Mouse (Mus musculus) stomach, embryonic 14.5 days (tissue): ENCODE results near the gene Tnrc6c. TPM values are rescaled to one million over a fixed set of nuclear protein-coding genes. Genes with fewer than 3 reads are reported as not detected.
A peak's percentile ranks its signal among the peaks of the same experiment; 100 is the strongest.

Experiments
- ATAC-seq: fragments of 200-750 bp; cut with Nextera tagmentation; 2 replicates; pipeline ENCODE4 v1.8.0; 2017; ENCODE audit warnings: low read depth, moderate TSS enrichment; ENCODE audit not compliant: insufficient number of reproducible peaks, insufficient read depth, low FRiP score
- H3K27ac ChIP-seq: fragments of 300-500 bp; sonication (generic); 2 replicates; pipeline ENCODE4 v1.5.1; 2014; ENCODE audit warnings: mild to moderate bottlenecking, low read length, moderate library complexity, mixed read lengths
- H3K27me3 ChIP-seq: fragments of 300-500 bp; sonication (generic); 2 replicates; pipeline ENCODE4 v1.6.1; 2014; ENCODE audit warnings: low read length, control low read depth, mixed read lengths; ENCODE audit not compliant: control insufficient read depth, insufficient read depth
- H3K36me3 ChIP-seq: fragments of 300-500 bp; sonication (generic); 2 replicates; pipeline ENCODE4 v1.6.1; 2014; ENCODE audit warnings: mild to moderate bottlenecking, control low read depth, low read length, moderate library complexity, mixed read lengths; ENCODE audit not compliant: control insufficient read depth, insufficient read depth
- H3K4me1 ChIP-seq: fragments of 300-500 bp; sonication (generic); 2 replicates; pipeline ENCODE4 v1.6.1; 2014; ENCODE audit warnings: low read length, control low read depth, mixed read lengths; ENCODE audit not compliant: control insufficient read depth, insufficient read depth
- H3K4me2 ChIP-seq: fragments of 300-500 bp; sonication (generic); replicated peaks from 2 replicates; pipeline ENCODE4 v1.6.1; 2014; ENCODE audit warnings: low read depth, low read length, control low read depth
- H3K4me3 ChIP-seq: fragments of 300-500 bp; sonication (generic); 2 replicates; pipeline ENCODE4 v1.5.1; 2014; ENCODE audit warnings: low read depth, low read length, control low read depth
- H3K9ac ChIP-seq: fragments of 300-500 bp; sonication (generic); replicated peaks from 2 replicates; pipeline ENCODE4 v1.6.1; 2014; ENCODE audit warnings: low read depth, mild to moderate bottlenecking, control low read depth, low read length, moderate library complexity, mixed read lengths
- H3K9me3 ChIP-seq: fragments of 300-500 bp; sonication (generic); 2 replicates; pipeline ENCODE4 v1.6.1; 2016; ENCODE audit warnings: low read depth, low read length, control low read depth; ENCODE audit not compliant: control insufficient read depth
- WGBS: fragments of 180-500 bp; shearing (Covaris S2); extraction: QIAGEN DNeasy Blood & Tissue Kit; methylation state at CpG from one replicate; pipeline ENCODE4 v1.1.7; 2014; 5-methylcytosine and 5-hydroxymethylcytosine counted together
- polyA plus RNA-seq: library from polyadenylated mRNA; unstranded; fragments of >200 nt; fragmentation: Nextera tagmentation; extraction: Ambion mirVana; gene quantifications from 2 replicates; pipeline ENCODE4 v1.2.1, GENCODE M21; 2014

Gene Tnrc6c
- polyA plus RNA-seq, 1 experiment from 2014 or later = 15.5 TPM

DNA sequence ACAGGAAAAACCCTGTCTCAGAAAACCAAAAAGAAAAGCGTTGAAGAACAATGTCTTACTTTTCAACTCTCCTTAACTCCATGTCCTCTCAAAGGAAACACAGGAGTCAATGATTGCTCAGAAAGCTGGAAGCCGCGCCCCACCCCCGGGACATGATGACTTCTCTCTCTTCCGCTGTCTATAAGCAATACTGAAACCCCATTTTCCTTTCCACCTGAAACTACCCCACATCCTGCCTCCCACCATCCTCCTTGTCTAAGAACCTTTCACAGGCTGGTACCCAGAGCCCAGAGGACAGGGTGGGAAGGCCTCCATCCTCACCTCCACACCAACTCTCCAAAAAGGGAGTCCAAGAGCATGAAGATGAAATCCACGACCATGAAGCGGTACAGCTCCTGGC lies 118.3 kb downstream of the Tnrc6c start:
- H3K36me3 ChIP-seq = peaks cover 8% of the 10 kb centered on the region; the same call in 1 of the 2 replicates
- WGBS = 91% methylated on average over 7 of the region's 7 CpGs
- ATAC-seq = no peak

DNA sequence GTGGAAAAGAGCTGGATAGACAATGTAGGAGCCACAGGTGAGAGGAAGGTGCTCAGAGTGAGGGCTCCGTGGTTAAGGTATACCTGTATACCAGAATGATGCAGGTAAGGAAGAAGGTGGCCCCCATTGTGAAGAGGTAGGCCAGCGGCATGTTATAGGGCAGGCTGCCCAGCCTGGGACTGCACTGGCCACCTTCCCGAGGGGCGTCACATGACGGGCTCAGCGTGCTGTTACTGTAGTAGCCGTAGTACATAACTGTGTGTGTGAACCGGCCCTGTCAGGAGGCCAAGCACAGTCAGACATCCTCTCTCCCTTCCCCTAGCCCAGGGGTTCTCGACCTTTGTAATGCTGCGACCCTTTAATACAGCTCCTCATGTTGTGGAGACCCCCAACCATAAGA lies 120.8 kb downstream of the Tnrc6c start:
- H3K9me3 ChIP-seq = no peaks in the 10 kb centered on the region
- WGBS = 93% methylated on average over 10 of the region's 10 CpGs
- H3K4me2 ChIP-seq = no peak overlapping the region
- no peak overlapping the region for H3K9ac ChIP-seq
- ATAC-seq = no peak
- H3K27me3 ChIP-seq = no peaks in the 10 kb centered on the region
- H3K27ac ChIP-seq = no peak overlapping the region
- peaks cover 15% of the 10 kb centered on the region for H3K4me1 ChIP-seq
- H3K36me3 ChIP-seq = peaks cover 8% of the 10 kb centered on the region; the same call in 1 of the 2 replicates
- H3K4me3 ChIP-seq = no peak overlapping the region

More for the DNA sequence above, 118.3 kb downstream of the Tnrc6c start:
- Histone ChIP-seq H3K9ac (no peak overlapping the region), H3K4me2 (no peak overlapping the region), H3K9me3 (no peaks in the 10 kb centered on the region), H3K27me3 (no peaks in the 10 kb centered on the region), H3K4me3 (no peak overlapping the region), H3K4me1 (peaks cover 6% of the 10 kb centered on the region; the same call in 1 of the 2 replicates), H3K27ac (no peak overlapping the region)

DNA sequence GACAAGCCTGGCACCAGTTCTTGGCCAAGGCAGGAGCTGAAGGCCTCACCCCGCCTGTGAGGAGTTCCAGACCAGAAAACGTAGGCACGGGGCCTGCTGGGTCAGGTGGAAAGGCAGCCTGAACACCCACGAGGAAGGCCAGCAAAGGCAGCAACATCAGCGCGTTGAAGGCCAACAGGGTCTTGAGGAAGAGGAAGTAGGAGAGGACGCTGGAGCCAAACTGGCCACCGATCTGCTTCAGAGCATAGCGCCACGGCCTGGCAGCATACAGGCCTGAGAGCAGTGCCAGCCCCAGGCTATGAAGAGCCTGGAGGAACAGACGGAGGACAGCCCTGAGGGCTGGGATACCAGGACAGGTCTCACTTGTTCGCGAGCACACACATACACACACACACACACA lies 121.5 kb downstream of the Tnrc6c start:
- Histone ChIP-seq H3K4me3 (no peak overlapping the region), H3K27ac (no peak overlapping the region), H3K27me3 (no peaks in the 10 kb centered on the region), H3K4me1 (peaks cover 21% of the 10 kb centered on the region), H3K9ac (no peak overlapping the region), H3K36me3 (peaks cover 8% of the 10 kb centered on the region; the same call in 1 of the 2 replicates), H3K9me3 (no peaks in the 10 kb centered on the region), H3K4me2 (no peak overlapping the region)
- 90% methylated on average over 13 of the region's 13 CpGs for WGBS
- no peak for ATAC-seq

DNA sequence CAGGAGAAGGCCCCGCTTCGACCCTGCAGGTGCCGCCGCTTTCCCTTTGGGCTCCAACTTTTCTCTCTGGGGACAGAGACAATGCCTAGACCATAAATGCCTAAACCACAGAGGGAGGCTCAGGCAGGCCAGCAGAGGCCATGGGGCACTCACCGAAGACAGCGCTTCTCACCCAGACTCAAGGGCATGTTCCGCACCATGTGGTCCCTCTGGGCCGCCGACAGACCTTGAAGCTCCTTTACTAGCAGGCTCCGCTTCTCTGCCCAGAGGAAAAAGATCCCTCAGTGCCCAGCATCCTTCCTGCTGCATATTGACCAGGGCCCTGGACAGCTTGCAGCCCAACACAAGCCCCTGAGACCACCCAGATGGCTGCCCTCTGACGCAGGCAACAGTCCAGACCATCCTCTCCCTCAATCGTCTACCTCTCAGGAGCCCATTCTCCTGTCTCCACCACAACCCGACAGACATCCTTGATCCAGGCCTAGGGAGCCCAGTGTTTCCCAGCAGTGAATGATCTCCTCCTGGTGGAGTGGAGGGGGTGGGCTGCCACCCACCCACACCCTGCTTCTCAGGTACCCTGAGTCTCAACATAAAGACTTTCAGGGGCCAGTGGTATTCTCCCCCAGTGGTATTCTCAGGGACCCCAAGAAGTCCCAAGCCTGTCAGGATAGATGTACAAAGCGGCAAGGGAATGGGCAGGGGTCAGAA lies 122.2 kb downstream of the Tnrc6c start:
- H3K27me3 ChIP-seq = no peaks in the 10 kb centered on the region
- no peak overlapping the region for H3K4me2 ChIP-seq
- H3K36me3 ChIP-seq = peaks cover 8% of the 10 kb centered on the region; the same call in 1 of the 2 replicates
- H3K4me1 ChIP-seq = peaks cover 28% of the 10 kb centered on the region
- H3K4me3 ChIP-seq = no peak overlapping the region
- no peaks in the 10 kb centered on the region for H3K9me3 ChIP-seq
- ATAC-seq = no peak
- WGBS = 90% methylated on average over 14 of the region's 14 CpGs
- H3K9ac ChIP-seq = no peak overlapping the region
- H3K27ac ChIP-seq = no peak overlapping the region

DNA sequence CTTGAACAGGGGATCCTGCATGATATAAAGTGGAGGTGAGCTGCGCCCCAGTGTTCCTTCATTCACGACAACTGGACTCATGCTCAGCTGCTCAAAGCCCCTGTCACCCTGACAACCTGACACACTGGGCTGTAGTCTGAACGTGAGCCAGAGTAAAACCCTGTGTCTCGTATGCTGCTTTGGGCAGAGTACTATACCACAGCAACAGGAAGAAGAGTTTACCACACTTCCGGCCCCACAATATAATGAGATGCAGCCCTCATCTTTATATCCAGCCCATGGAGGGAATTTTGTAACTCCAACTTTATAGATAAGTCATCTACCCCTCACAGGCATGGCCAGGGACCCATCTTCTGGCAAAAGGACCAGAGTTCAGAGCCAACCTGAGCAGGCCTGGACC lies 123.0 kb downstream of the Tnrc6c start:
- WGBS = 89% methylated on average over 5 of the region's 5 CpGs
- H3K36me3 ChIP-seq = peaks cover 4% of the 10 kb centered on the region; the same call in 1 of the 2 replicates

DNA sequence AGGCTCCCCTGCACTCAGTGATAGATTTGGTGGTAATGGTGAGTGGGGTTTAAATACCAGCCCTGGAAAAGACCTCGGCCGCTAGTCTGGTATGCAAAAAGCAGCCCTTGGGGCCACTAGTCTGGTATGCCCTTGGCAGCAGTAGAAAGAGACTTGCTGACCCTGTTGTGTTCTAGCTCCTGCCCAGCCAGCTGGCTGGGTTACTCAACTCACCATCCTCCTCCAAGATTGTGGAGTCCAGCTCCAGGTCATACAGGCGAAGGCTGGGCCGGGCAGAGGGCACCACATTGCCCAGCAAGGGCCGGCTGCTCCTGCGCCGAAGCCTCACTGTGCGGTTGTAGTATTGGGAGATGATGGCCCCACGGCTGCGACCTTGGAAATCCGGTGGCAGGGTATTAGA lies 123.9 kb downstream of the Tnrc6c start:
- no peak overlapping the region for H3K4me3 ChIP-seq
- 93% methylated on average over 11 of the region's 11 CpGs for WGBS
- H3K36me3 ChIP-seq = peaks cover 4% of the 10 kb centered on the region; the same call in 1 of the 2 replicates
- H3K4me2 ChIP-seq = no peak overlapping the region
- H3K4me1 ChIP-seq = peaks cover 40% of the 10 kb centered on the region
- H3K27me3 ChIP-seq = no peaks in the 10 kb centered on the region
- no peak overlapping the region for H3K27ac ChIP-seq
- H3K9ac ChIP-seq = no peak overlapping the region
- no peak for ATAC-seq
- no peaks in the 10 kb centered on the region for H3K9me3 ChIP-seq

More for the DNA sequence above, 123.0 kb downstream of the Tnrc6c start:
- Histone ChIP-seq H3K9me3 (no peaks in the 10 kb centered on the region), H3K4me3 (no peak overlapping the region), H3K27me3 (no peaks in the 10 kb centered on the region), H3K4me2 (no peak overlapping the region), H3K4me1 (peaks cover 36% of the 10 kb centered on the region), H3K9ac (no peak overlapping the region), H3K27ac (no peak overlapping the region)
- no peak for ATAC-seq

DNA sequence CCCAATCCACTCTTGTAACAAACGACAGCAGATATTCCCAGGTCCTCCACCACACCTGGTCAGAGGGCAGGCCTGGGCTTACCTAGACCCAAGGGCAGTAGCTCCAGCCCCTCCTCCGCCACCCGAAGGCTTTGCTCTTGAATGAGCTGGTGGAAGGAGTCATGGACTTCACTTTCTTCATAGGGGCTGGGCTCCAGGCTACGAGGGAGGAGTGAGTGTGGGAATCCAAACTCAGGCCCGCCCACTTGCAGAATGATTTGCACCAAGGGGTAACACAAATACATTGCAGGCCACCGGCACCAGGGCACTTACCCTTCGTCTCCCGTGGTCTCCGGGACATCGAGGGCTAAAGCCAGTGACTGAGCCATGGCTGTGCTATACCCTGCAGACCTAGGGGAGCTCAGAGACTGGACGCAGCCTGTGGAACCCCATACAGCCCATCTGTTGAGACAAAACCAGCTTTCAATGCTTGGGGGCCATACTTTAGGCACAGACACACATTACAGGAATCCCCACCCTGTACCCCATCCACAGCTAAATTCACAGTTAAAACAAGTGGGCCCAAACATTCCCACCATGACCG lies 124.9 kb downstream of the Tnrc6c start:
- peaks cover 44% of the 10 kb centered on the region for H3K4me1 ChIP-seq

DNA sequence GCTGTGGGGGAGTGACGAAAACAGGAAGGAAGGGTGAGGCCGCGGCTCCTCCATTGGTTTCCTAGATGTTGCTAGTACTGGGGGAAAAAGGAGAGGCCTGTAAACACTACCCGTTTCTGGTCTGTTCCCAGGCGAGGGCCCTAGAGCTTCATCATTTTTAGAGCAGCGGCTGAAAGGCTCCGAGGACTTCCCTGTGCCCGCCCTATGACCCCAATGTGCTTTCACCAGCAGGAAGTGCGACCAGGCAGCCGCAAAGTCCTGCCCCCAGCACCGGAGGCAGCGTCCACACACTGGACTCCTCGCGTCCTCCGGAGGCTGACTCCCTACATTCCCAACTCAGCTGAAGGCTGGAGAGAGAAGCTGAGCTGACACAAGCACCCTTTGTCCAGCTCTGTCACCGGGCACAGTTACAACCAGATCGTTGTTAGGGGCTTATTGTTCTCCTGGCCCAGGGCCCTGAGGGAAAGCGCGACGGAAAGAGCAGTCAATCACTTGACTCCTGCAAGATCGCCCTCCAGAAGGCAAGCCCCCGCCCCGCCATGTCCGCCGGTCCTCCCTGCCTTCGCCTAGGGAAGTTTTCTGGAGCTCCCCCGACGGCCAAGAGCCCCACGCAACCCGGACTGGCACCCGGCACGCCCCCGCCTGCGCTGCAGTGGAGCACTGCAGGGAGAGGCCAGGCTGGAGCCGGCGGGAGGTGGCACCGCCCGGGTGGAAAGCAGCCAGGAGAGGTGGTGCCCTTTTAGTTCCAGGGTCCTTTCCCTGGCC lies 125.5 kb downstream of the Tnrc6c start:
- Histone ChIP-seq H3K4me1 (peaks cover 44% of the 10 kb centered on the region), H3K9me3 (no peaks in the 10 kb centered on the region), H3K4me2 (peak overlapping the region; percentile 88), H3K4me3 (peak overlapping the region; percentile 44), H3K27me3 (no peaks in the 10 kb centered on the region), H3K36me3 (peaks cover 2% of the 10 kb centered on the region; the same call in 1 of the 2 replicates), H3K9ac (peak overlapping the region; percentile 56), H3K27ac (peak overlapping the region; percentile 94)
- WGBS = 5% methylated on average over 38 of the region's 38 CpGs
- no peak for ATAC-seq

More for the DNA sequence above, 124.9 kb downstream of the Tnrc6c start:
- Histone ChIP-seq H3K27me3 (no peaks in the 10 kb centered on the region), H3K4me3 (peak overlapping the region; percentile 44), H3K9ac (no peak overlapping the region), H3K9me3 (no peaks in the 10 kb centered on the region), H3K36me3 (peaks cover 4% of the 10 kb centered on the region; the same call in 1 of the 2 replicates), H3K27ac (peak overlapping the region; percentile 94; the same call in 1 of the 2 replicates), H3K4me2 (peak overlapping the region; percentile 88)
- 57% methylated on average over 12 of the region's 12 CpGs for WGBS
- ATAC-seq = no peak
